Mouse (Mus musculus) cerebellum, adult (tissue): Measurements from ENCODE around the gene Scrn3.

Experiments
- ATAC-seq: cut with Nextera tagmentation; 2 replicates; pipeline ENCODE4 v1.9.2; 2017; ENCODE audit warnings: mild to moderate bottlenecking, moderate library complexity, mixed read lengths; ENCODE audit not compliant: insufficient number of reproducible peaks, low FRiP score, low TSS enrichment

The Scrn3 gene

GRCm38 (mm10) chr2:73312152-73313116, at the start of gene Scrn3, which contains the start of gene Cir1:
Gene Scrn3 (plus strand): TSS chr2:73312601.
Gene Cir1 (minus strand): TSS chr2:73312701.
- peak; percentile 99 for ATAC-seq

- no peak for ATAC-seq
These were observed 49.1 kb upstream of the Scrn3 start for GRCm38 (mm10) chr2:73263172-73263765.

DNA sequence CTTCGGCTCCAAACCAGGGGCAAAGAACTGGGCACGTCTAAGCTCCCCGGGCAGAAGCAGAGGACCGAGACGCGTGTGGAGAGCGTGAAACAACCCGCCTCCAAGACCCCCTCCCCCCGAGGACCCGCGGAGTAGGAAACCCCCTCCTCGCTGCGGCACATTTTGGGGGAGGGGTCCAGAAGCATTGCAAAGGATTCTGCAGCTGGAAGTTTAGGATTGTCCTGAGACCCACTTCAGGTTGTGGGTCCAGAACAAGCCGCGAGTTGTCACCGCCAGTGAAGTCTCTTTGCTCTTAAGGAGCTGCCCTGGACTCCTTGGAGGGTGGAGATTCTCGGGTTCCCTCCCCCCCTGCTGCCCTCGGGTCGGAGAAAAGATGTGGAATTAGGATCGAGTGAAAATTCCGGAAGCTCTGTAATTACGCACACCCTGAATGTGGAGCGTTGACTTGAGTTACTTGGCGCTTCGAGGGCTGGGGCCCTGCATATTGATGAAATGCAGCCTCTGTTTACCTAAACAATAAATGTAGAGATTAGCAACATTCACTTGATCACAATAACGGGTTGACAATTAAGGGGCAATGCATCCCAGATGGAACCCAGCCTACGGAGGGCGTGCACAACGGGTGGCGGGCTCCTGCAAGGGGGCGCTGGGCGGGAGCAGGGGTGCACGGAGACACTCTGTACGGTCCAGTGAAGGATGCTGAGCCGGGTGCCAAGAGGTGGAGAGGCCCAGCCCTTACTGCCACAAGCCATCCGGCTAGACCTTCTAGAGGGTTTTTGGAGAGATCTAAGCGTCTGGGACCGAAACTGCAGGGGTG, 48.4 kb upstream of the Scrn3 start:
- no peak for ATAC-seq

DNA sequence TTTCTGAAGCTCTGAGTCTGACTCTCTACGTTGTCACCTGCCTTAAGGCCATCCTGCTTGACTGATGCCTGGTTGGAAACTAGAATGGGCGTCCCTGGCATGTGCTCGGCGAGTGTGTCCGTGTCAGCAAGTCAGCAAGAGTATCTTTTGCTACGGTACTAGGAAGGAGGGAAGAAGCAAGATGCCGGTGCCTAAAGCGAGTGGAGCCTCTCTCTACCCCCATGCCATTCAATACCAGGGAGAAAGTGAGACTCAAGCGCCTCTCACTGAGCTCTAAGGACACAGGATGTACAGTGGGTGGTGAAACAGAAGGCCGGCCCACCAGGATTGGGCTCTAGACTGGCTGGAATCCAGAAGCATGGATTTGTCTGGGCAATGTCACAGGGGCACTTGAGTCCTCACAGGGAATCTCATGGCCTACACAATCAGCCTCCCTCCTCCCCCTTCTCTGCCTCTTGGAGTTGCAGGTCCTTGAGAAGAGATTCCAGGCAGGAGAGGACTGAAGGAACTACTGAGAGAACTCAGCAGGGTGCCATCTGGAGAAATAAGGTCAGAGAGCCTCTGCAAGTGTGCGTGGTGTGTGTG, 47.7 kb upstream of the Scrn3 start:
- ATAC-seq, result no peak

GRCm38 (mm10) chr2:73266011-73266410, 46.4 kb upstream of the Scrn3 start:
- ATAC-seq, result no peak

- ATAC-seq, result no peak
These were observed 45.8 kb upstream of the Scrn3 start for GRCm38 (mm10) chr2:73266623-73267022.

- ATAC-seq, result no peak
These were observed 45.2 kb upstream of the Scrn3 start for GRCm38 (mm10) chr2:73267231-73267630.

DNA sequence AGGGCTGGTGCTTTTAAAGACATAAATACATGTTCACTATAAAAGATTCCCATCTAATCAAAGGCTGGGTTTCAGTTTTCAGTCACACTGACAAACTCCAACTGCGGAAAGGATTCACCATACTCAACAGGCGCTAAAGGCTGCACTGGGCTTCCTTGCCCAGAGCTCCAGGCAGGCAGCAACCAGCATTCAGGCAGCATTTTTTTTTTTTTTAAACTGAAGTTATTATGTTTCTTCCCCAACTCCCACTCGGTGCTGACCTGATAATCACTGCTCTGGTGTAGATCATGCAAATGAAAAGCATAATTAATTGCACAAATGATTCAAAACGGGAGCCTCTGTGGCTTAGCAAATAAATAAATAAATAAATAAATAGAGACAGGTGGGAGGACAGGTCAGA, 44.6 kb upstream of the Scrn3 start:
- no peak for ATAC-seq

GRCm38 (mm10) chr2:73268281-73268680, 44.1 kb upstream of the Scrn3 start:
- ATAC-seq, result no peak

DNA sequence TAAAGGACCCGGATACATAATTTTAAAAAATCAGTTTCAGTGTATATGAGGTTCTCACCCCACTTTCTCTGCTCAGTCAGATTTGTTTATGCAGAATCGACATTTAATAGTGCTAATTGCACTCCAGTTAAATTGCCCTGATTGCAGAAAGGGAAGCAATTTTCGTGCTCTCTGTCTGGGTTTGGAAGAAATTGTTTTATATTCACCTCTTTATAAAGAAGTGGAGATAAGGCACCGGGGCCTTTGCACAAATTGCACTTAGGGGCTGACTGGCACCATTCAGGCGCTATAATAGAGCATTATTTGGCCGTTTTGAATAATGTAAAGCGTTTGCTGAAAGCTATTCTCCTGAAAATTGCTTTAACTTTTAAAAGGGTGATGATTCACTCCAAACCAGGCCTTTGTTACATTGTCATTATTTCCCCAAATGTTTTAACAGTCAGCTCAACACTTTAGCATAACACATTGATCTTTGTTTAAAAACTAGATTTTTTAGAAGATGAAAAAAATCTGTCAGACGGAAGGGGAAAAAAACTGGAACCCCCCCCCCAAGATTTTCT, 43.5 kb upstream of the Scrn3 start:
- ATAC-seq, result no peak

DNA sequence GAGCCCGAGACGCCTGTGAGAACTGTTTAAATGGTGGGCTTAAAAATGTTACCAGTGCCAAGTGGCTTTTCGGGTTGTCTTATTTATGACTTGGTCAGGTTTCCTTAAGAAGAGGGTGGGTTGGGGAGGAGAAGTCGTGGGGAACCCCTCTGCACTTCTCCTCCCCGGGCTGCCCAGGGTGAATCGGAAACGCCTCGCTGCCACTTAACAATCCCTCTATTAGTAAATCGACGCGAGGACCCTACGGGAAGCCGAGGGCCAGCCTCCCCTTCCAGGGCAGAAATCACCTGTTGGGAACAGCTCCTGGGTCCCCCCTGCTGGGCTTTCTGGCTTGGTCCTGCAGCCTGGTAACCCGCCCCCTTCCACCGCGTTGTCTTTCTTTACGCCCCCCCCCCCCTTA, 42.7 kb upstream of the Scrn3 start:
- ATAC-seq, result no peak

GRCm38 (mm10) chr2:73270071-73270592, 42.3 kb upstream of the Scrn3 start:
- ATAC-seq, result no peak

GRCm38 (mm10) chr2:73270593-73271458, 41.6 kb upstream of the Scrn3 start:
- ATAC-seq, result no peak

DNA sequence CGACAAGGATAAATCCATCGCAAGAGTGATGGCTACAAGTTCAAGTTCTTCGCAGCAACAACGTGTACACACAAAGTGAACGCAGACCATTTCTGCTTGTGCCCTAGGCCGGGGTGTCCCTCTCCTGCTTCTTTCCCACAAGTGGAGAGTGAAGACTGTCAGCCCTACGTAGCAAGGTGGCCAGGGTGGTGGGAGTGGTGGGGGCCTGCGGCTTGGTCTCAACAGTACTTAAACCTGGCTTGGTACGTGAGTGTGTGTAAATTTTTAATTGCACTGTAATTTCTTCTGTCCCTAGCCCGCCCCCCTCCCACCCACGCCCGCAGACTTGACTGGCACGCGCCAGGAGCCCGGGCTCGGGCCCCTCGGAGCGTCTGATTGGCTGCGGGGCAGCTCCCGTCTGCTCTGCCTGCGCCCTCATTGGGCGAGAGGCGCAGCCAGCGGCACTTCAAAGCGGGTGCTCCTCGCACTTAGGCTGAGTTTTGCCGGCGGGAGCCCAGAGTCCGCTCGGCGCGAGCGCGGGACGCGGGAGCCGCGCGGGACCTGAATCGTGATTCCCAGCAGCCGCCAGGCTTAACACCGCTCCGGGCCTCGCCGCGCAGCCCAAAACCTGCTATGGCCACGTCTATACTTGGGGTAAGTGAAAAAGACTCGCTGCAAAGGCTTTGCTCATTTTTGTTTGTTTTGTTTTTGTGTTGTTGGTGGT, 40.8 kb upstream of the Scrn3 start, which contains the start of gene Sp9:
Gene Sp9 (plus strand): TSS at position 467 of the 703 bp plus-strand sequence.
- ATAC-seq, result no peak

- ATAC-seq, result no peak
These were observed 39.8 kb upstream of the Scrn3 start for GRCm38 (mm10) chr2:73272351-73273248.

DNA sequence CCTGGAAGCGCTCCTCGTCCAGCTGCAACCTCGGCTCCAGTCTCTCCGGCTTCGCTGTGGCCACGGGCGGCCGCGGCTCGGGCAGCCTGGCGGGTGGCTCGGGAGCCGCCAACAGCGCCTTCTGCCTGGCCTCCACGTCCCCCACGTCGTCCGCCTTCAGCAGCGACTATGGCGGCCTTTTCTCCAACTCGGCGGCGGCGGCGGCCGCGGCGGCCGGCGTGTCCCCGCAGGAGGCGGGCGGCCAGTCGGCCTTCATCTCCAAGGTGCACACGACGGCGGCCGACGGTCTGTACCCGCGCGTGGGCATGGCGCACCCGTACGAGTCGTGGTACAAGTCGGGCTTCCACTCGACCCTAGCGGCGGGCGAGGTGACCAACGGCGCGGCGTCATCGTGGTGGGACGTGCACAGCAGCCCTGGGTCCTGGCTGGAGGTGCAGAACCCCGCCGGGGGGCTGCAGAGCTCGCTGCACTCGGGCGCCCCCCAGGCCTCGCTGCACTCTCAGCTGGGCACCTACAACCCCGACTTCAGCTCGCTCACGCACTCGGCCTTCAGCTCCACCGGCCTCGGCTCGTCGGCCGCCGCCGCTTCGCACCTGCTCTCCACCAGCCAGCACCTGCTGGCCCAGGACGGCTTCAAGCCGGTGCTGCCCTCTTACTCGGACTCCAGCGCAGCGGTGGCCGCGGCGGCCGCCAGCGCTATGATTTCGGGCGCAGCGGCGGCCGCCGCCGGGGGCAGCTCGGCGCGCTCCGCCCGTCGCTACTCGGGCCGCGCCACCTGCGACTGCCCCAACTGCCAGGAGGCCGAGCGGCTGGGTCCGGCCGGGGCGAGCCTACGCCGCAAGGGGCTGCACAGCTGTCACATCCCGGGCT, 38.9 kb upstream of the Scrn3 start:
- 0 out of 2 replicates have a peak, but pooled peaks have one; percentile 10 for ATAC-seq
